Mouse (Mus musculus) kidney, adult 2 months (tissue): Measurements from ENCODE around the gene Gpc5. TPM values are rescaled to one million over a fixed set of nuclear protein-coding genes. Genes with fewer than 3 reads are reported as not detected.

Experiments
- DNase-seq: peaks from one replicate; pipeline ENCODE4 v3.0.0; 2021
- H3K27ac ChIP-seq: fragments of 200-500 bp; 2 replicates; pipeline ENCODE4 v1.5.1; 2012; ENCODE audit warnings: low read depth, low read length, control low read depth, inconsistent platforms; ENCODE audit not compliant: insufficient read depth
- H3K27me3 ChIP-seq: fragments of 200-500 bp; replicated peaks from 2 replicates; pipeline ENCODE4 v1.6.1; 2012; ENCODE audit warnings: mild to moderate bottlenecking, moderate library complexity, low read length, inconsistent platforms; ENCODE audit not compliant: control insufficient read depth, insufficient read depth
- H3K36me3 ChIP-seq: fragments of 200-500 bp; 2 replicates; pipeline ENCODE4 v1.6.1; 2012; ENCODE audit warnings: mild to moderate bottlenecking, moderate library complexity, low read length, inconsistent platforms; ENCODE audit not compliant: control insufficient read depth, insufficient read depth
- H3K4me1 ChIP-seq: fragments of 200-500 bp; 2 replicates; pipeline ENCODE4 v1.6.1; 2011; ENCODE audit warnings: low read length; ENCODE audit not compliant: control insufficient read depth, insufficient read depth
- H3K4me3 ChIP-seq: fragments of 200-500 bp; 2 replicates; pipeline ENCODE4 v1.5.1; 2011; ENCODE audit warnings: mild to moderate bottlenecking, low read depth, low read length, control low read depth; ENCODE audit not compliant: insufficient read depth
- CTCF ChIP-seq: fragments of 200-500 bp; conservative IDR thresholded peaks from 2 replicates; pipeline ENCODE4 v1.5.1; 2011; ENCODE audit warnings: low read depth, mild to moderate bottlenecking, control low read depth, low read length, moderate library complexity, mixed read lengths; ENCODE audit not compliant: insufficient read depth, insufficient read length
- POLR2A ChIP-seq: fragments of 200-500 bp; IDR thresholded peaks from one replicate; pipeline ENCODE4 v1.6.1; 2011; ENCODE audit warnings: low read depth, low read length, control low read depth
- WGBS: fragments of 180-500 bp; shearing (Covaris S2); methylation state at CpG from one replicate; pipeline ENCODE4 v1.1.7; 2018; 5-methylcytosine and 5-hydroxymethylcytosine counted together
- polyA plus RNA-seq: library from polyadenylated mRNA; depleted of rRNA; stranded (reverse); fragments of >200 nt; gene quantifications from 2 replicates; pipeline ENCODE4 v1.2.3, GENCODE M21; 2012

Gpc5 gene
- polyA plus RNA-seq, 1 experiment, result 0.69 TPM

DNA sequence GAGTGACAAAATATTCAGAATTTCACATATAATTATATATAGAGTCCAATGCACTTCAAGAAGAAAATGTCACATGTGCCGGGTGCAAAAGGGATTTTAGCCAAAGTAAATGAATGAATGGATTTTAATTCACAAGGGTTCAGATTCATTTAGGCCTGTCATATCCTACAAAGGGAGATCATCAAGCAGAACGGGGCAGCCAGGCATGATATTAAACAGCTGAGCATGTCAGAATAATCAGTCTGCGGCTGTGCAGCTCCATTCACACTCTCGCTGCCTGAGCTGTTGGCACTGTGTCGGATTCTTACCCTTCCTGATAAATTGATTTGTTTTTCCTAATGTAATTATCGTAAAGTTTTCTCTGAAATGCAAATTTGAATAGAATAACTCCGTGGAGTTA, 524.8 kb downstream of the Gpc5 start:
- TF ChIP-seq CTCF (no peak), POLR2A (no peak)
- no peak overlapping the region for H3K27ac ChIP-seq
- WGBS, result 28% methylated on average over 7 of the region's 7 CpGs
- H3K36me3 ChIP-seq, result no peaks in the 10 kb centered on the region
- H3K27me3 ChIP-seq, result no peaks in the 10 kb centered on the region
- peaks cover 2% of the 10 kb centered on the region; the same call in 1 of the 2 replicates for H3K4me1 ChIP-seq
- DNase-seq, result peak; percentile 14
- H3K4me3 ChIP-seq, result no peak overlapping the region

DNA sequence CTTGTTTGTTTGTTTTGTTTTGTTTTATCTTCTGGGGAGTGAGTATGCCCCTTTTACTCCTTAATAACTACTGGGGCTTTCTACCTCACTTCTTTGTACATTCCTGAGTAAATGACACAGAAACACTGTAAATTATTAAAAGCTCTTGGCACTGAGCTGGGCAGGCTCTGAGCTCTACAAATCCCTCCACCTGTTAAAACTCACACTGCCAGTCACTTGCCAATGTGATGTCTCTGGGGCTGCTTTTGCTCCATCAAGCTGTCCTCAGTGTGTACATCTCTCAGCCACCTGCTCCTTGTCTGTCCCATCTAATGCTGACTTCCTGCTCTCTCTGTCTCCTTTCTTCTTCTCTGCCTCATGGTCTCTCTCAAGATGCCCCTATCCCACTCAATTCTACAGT, 528.5 kb downstream of the Gpc5 start:
- peaks cover 2% of the 10 kb centered on the region; the same call in 1 of the 2 replicates for H3K4me1 ChIP-seq
- no peak overlapping the region for H3K4me3 ChIP-seq
- no peak overlapping the region for H3K27ac ChIP-seq
- no peaks in the 10 kb centered on the region for H3K27me3 ChIP-seq
- TF ChIP-seq CTCF (no peak), POLR2A (no peak)
- DNase-seq, result peak; percentile 63
- H3K36me3 ChIP-seq, result no peaks in the 10 kb centered on the region

DNA sequence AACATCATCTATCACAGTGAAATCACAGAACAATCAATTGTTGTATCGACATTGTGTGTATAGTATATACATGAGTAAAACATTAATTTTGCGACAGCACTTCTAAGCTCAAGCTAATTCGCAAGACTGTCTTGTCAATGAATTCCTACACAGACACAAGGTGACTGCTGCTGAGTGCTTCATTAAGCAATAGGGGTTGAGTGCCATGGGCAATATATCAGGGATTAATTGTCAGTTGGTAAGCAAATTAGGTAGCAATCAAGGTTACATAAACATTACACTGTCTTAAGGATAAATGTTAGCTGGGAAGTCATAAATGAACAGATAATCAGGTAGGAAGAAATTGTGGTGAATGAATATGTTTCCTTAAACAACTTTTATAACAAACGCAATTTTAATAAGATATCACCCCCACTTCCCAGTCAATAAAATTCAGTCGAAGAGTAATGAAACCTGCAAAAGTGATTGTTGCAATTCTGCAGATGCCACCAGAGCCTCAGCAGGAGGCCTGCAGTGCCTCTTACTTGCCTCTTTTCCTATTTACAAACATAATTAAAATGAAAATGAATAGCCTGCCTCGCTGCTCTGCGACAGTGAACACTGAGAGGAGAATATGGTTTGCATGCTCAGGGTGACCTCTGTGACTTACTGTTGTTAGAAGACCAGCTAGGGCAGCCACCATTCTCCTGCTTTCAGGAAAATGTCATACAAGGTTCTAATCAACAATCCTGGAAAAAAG, 539.3 kb downstream of the Gpc5 start:
- Histone ChIP-seq H3K27me3 (no peaks in the 10 kb centered on the region), H3K27ac (no peak overlapping the region), H3K4me3 (no peak overlapping the region), H3K4me1 (no peaks in the 10 kb centered on the region), H3K36me3 (no peaks in the 10 kb centered on the region)
- WGBS, result 75% methylated on average over 7 of the region's 7 CpGs
- no peak for DNase-seq
- TF ChIP-seq CTCF (no peak), POLR2A (no peak)

DNA sequence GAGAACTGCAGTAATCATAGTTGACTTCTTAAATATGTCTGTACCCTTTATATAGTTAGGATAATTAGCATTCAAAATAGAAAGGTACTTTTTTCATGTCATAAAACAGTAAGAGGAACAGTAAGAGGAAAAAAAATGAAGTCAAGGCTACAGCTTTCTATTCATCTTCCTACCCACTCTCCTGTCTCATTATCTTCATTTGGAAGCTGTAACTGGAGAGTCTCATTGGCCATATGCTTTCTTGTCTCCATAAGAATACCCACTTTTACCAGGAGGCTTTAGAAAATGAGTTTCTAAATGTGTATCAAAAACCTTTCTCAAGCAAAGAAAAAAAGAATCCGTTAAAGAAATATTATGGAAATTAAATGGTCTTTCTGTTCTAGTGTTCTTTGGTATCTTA, 541.3 kb downstream of the Gpc5 start:
- H3K4me3 ChIP-seq, result no peak overlapping the region
- WGBS, result 87% methylated on average over 1 of the region's 1 CpGs

DNA sequence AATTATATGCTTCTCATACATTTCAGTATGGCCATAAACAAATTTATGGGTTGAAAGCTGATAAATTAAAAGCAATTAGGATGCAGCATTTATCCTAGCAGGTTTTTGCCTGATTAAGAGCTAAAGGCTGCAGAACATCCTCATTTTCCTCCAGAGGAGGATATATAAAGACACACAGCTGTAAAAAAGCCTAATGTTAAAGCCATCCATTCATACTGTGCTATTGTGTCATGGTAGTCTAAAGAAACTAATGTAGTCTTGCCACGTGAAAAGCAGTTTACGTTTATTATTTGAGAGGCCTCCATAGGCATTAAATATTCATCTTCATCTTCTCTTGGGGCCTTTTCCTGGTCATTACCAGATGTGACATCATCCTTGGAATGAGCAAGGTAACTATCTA, 587.9 kb downstream of the Gpc5 start:
- Histone ChIP-seq H3K36me3 (no peaks in the 10 kb centered on the region), H3K27ac (no peak overlapping the region), H3K4me1 (no peaks in the 10 kb centered on the region), H3K4me3 (no peak overlapping the region), H3K27me3 (no peaks in the 10 kb centered on the region)
- DNase-seq, result no peak
- no peak for TF ChIP-seq CTCF
- TF ChIP-seq POLR2A, result no peak
- WGBS, result 85% methylated on average over 2 of the region's 2 CpGs

More for the DNA sequence above, 541.3 kb downstream of the Gpc5 start:
- Histone ChIP-seq H3K4me1 (no peaks in the 10 kb centered on the region), H3K36me3 (no peaks in the 10 kb centered on the region), H3K27ac (no peak overlapping the region), H3K27me3 (no peaks in the 10 kb centered on the region)
- TF ChIP-seq CTCF (no peak), POLR2A (no peak)
- no peak for DNase-seq

DNA sequence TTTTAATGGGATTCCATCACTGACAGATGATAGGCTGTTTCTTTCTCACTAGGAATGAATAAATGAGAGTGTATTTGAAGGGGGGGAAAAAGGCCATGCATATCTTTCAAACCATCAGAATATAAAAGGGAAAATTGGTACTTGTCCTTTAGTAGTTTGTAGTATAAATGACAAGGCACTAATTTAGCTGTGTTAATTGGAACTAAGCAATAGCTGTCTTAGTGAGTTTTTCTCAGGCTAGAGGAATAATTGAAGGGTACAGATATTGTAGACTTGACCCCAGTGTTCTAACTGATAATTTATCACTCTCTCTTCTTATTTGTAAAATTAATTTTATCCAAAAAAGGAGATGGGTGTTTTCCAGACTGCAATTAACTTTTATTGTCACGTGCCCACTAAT, 654.0 kb downstream of the Gpc5 start:
- no peak overlapping the region for H3K27ac ChIP-seq
- no peak for DNase-seq
- H3K4me1 ChIP-seq, result no peaks in the 10 kb centered on the region
- no peaks in the 10 kb centered on the region for H3K36me3 ChIP-seq
- 90% methylated on average over 1 of the region's 1 CpGs for WGBS
- TF ChIP-seq POLR2A, result no peak
- no peak for TF ChIP-seq CTCF
- no peak overlapping the region for H3K4me3 ChIP-seq
- no peaks in the 10 kb centered on the region for H3K27me3 ChIP-seq

DNA sequence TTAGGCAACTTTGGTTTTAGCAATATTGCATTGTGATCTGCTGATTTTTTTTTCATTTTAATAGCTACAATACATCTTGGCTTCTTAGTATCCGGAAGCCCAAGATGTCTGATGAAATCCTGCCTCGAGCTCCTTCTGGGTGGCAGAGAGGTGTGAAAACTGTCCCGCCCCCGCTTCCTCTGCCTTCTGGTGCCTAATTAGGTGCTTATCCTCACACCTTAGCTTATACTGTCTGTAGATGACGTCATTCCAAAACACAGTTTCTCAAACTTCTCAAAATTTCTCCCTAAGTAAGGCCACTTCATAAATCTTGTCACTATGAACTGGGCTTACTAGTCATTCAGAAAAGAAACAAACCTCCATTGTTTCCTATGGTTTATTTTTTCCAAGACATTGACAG, 668.2 kb downstream of the Gpc5 start:
- Histone ChIP-seq H3K4me3 (no peak overlapping the region), H3K27ac (no peak overlapping the region), H3K27me3 (no peaks in the 10 kb centered on the region), H3K4me1 (no peaks in the 10 kb centered on the region), H3K36me3 (no peaks in the 10 kb centered on the region)
- TF ChIP-seq CTCF (no peak), POLR2A (no peak)
- WGBS, result 49% methylated on average over 5 of the region's 5 CpGs
- no peak for DNase-seq
